Mouse (Mus musculus) testis, adult 2 months (tissue): Measurements from ENCODE around the gene Obscn.

ENCODE experiments used
- CTCF ChIP-seq: fragments of 200-500 bp; IDR thresholded peaks from 2 replicates; pipeline ENCODE4 v1.5.1; 2012; ENCODE audit warnings: low read depth, mild to moderate bottlenecking, inconsistent platforms, low read length, moderate library complexity; ENCODE audit not compliant: control insufficient read depth, insufficient read depth, insufficient replicate concordance
- POLR2A ChIP-seq: fragments of 200-500 bp; IDR thresholded peaks from 2 replicates; pipeline ENCODE4 v1.6.1; 2012; ENCODE audit warnings: low read depth, mild to moderate bottlenecking, inconsistent platforms, low read length, moderate library complexity; ENCODE audit not compliant: control insufficient read depth

- no peak for TF ChIP-seq CTCF
- TF ChIP-seq POLR2A: no peak
These were observed 138.7 kb downstream of the Obscn start for GRCm38 (mm10) chr11:58997541-58997940.
